In the genomic region with DNA sequence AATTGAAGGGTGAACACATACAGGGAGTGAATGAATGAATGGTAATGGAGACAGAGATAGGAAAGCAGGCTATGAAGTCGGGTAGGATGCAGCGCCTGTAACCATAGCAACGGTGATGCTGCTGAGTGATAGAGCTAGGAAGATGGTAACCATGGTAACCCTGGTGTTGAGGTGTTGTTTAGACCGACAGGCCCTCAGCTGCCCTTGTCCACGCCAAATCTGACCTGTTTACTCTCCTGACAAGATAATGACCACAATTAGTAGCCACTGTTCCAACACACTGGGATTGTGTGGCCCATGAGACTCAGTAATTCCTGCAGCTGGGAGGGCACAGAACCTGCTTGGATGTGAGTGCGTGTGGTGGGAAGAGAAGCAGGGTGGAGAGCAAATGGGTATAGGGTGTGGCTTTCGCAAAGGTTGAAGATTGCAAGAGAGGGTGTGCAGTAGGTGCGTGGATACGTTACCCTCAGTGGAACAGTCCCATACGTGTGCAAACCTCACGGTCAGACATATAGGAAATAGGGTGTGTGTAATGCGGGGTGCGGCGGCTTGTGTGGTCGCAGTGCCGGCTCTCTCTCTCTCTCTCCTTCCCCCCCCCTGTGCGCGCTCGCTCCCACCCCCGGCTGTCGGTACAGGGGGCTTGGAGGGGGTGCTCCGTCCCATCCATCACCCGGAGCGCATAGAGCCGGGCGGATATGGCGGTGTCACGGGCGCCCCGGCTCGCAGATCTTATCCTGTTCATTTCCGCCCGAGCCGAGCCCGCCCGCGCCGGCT, we compare ENCODE assay signal across 8 mouse cellular contexts.
DNase-seq lines count a peak whose midpoint lies in the region; ATAC-seq lines count a peak whose summit lies in the region.

No protein-coding gene starts in this region.

- peak; percentile 46 for DNase-seq in liver, embryonic 11.5 days (ENCODE audit: low spot score)
- DNase-seq in liver = no peak
- peak; percentile 81 for DNase-seq in cerebellum, adult 9-11 months
- peak; percentile 69 to 80 for DNase-seq in frontal cortex, postnatal 14 days (ENCODE audit: low spot score in 2 of 2)
- DNase-seq in layer of hippocampus, adult 9-11 months = peak; percentile 94
- DNase-seq in telencephalon, adult 2 months (ENCODE audit: low read depth, low spot score) = peak; percentile 95
- DNase-seq in spleen, postnatal 36 days (ENCODE audit: low spot score in 2 of 2) = no peak

- no peak for ATAC-seq in liver, embryonic 11.5 days (replicated peaks; ENCODE audit: low FRiP score)
- peak; percentile 67 for ATAC-seq in midbrain, embryonic 12.5 days (ENCODE audit: low FRiP score, low read depth)

- H3K9me3 ChIP-seq in liver, embryonic 11.5 days (ENCODE audit: control insufficient read depth, low read length) = no peaks in the 10 kb centered on the region
- 0 out of 2 replicates have a peak, but pooled peaks cover 2% of the 10 kb centered on the region for H3K9me3 ChIP-seq in midbrain, embryonic 12.5 days

- no peak overlapping the region for H3K9ac ChIP-seq in liver, embryonic 11.5 days (ENCODE audit: low read depth, low read length)
- peak overlapping the region; percentile 61 for H3K9ac ChIP-seq in midbrain, embryonic 12.5 days (replicated peaks)

- H3K4me1 ChIP-seq in liver, embryonic 11.5 days (replicated peaks; ENCODE audit: control insufficient read depth, insufficient read depth, low read length) = peaks cover 3% of the 10 kb centered on the region; the same call in 1 of the 2 replicates
- peaks cover 33% of the 10 kb centered on the region for H3K4me1 ChIP-seq in midbrain, embryonic 12.5 days

- 2% methylated on average over 38 of the region's 38 CpGs for WGBS in liver, embryonic 11.5 days
- 1% methylated on average over 21 of the region's 38 CpGs for WGBS in midbrain, embryonic 12.5 days

- peaks cover 52% of the 10 kb centered on the region for H3K27me3 ChIP-seq in liver, embryonic 11.5 days (replicated peaks; ENCODE audit: control insufficient read depth, insufficient read depth, low read length)
- H3K27me3 ChIP-seq in midbrain, embryonic 12.5 days = peaks cover 77% of the 10 kb centered on the region

- peak overlapping the region; percentile 41 for H3K4me3 ChIP-seq in liver, embryonic 11.5 days (ENCODE audit: low read depth, low read length)
- peak overlapping the region; percentile 52 for H3K4me3 ChIP-seq in midbrain, embryonic 12.5 days

- H3K27ac ChIP-seq in liver, embryonic 11.5 days (ENCODE audit: low read depth, low read length) = no peak overlapping the region
- H3K27ac ChIP-seq in midbrain, embryonic 12.5 days (replicated peaks) = peak overlapping the region; percentile 81

- no peaks in the 10 kb centered on the region for H3K36me3 ChIP-seq in liver, embryonic 11.5 days (ENCODE audit: control insufficient read depth, insufficient read depth, low read length)
- no peaks in the 10 kb centered on the region for H3K36me3 ChIP-seq in midbrain, embryonic 12.5 days

- peak overlapping the region; percentile 63 for H3K4me2 ChIP-seq in liver, embryonic 11.5 days
- peak overlapping the region; percentile 85 for H3K4me2 ChIP-seq in midbrain, embryonic 12.5 days (replicated peaks)

Comparison
In these comparisons a context has a peak if more than half of its experiments do, and no peak if none do; other contexts are left out.
1. DNase-seq: peak in liver, embryonic 11.5 days (single experiment), cerebellum, adult 9-11 months (single experiment), frontal cortex, postnatal 14 days (2 of 2), layer of hippocampus, adult 9-11 months (single experiment) and telencephalon, adult 2 months (single experiment); none in liver (single experiment) and spleen, postnatal 36 days (0 of 2).